Mouse (Mus musculus) intestine, embryonic 16.5 days (tissue): ENCODE measurements at regions not wholly inside any gene's neighbourhood (a gene's known extent, or its start where the extent isn't known, plus 50 kb on each side); places are given as distances from the start of the nearest gene placed in this dataset.

Source experiments
- ATAC-seq: fragments of 200-750 bp; cut with Nextera tagmentation; 2 replicates; pipeline ENCODE4 v1.8.0; 2017; ENCODE audit warnings: moderate TSS enrichment, moderate library complexity
- H3K27ac ChIP-seq: fragments of 300-500 bp; sonication (generic); 2 replicates; pipeline ENCODE4 v1.5.1; 2014; ENCODE audit warnings: mild to moderate bottlenecking, low read length
- H3K27me3 ChIP-seq: fragments of 300-500 bp; sonication (generic); replicated peaks from 2 replicates; pipeline ENCODE4 v1.6.1; 2014; ENCODE audit warnings: low read length, control low read depth, mixed read lengths; ENCODE audit not compliant: control insufficient read depth, insufficient read depth
- H3K36me3 ChIP-seq: fragments of 300-500 bp; sonication (generic); 2 replicates; pipeline ENCODE4 v1.6.1; 2014; ENCODE audit warnings: low read length, control low read depth; ENCODE audit not compliant: control insufficient read depth, insufficient read depth
- H3K4me1 ChIP-seq: fragments of 300-500 bp; sonication (generic); 2 replicates; pipeline ENCODE4 v1.6.1; 2014; ENCODE audit warnings: low read length, control low read depth, mixed read lengths; ENCODE audit not compliant: control insufficient read depth, insufficient read depth
- H3K4me2 ChIP-seq: fragments of 300-500 bp; sonication (generic); 2 replicates; pipeline ENCODE4 v1.6.1; 2014; ENCODE audit warnings: low read depth, low read length, control low read depth
- H3K4me3 ChIP-seq: fragments of 300-500 bp; sonication (generic); 2 replicates; pipeline ENCODE4 v1.5.1; 2014; ENCODE audit warnings: mild to moderate bottlenecking, low read length
- H3K9ac ChIP-seq: fragments of 300-500 bp; sonication (generic); 2 replicates; pipeline ENCODE4 v1.6.1; 2014; ENCODE audit warnings: low read depth, low read length
- H3K9me3 ChIP-seq: fragments of 300-500 bp; sonication (generic); 2 replicates; pipeline ENCODE4 v1.6.1; 2016; ENCODE audit warnings: low read length, control low read depth; ENCODE audit not compliant: control insufficient read depth
- WGBS: fragments of 180-500 bp; shearing (Covaris S2); extraction: QIAGEN DNeasy Blood & Tissue Kit; methylation state at CpG from one replicate; pipeline ENCODE4 v1.1.7; 2014; 5-methylcytosine and 5-hydroxymethylcytosine counted together

DNA sequence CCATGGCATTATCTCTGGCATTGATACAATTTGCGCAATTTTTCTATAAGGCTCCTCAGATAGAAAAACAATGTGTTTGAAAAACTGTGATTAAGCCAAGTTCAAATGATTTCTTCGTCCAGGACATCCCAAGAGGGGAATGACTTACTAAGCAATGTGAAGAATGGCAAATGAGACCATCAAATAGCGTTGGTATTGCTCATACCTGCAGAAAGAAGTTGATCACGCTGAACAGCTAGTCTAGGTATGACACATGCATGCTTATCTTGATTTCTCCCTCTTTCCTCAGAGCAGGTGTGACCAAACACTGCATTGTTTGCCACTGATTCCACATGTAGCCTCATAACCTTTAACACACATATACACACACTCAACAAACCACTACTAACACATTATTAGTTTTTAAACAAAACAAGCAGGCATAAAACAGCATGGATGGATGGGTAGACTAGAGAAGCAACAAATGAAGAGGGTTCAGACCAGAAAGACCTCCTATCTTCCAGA, 89.1 kb upstream of the Slc44a1 start:
- Histone ChIP-seq H3K27me3 (no peaks in the 10 kb centered on the region), H3K27ac (no peak overlapping the region), H3K9ac (no peak overlapping the region), H3K36me3 (no peaks in the 10 kb centered on the region), H3K4me3 (no peak overlapping the region), H3K4me2 (no peak overlapping the region), H3K4me1 (no peaks in the 10 kb centered on the region), H3K9me3 (no peaks in the 10 kb centered on the region)
- 90% methylated on average over 4 of the region's 4 CpGs for WGBS
- ATAC-seq, result no peak

DNA sequence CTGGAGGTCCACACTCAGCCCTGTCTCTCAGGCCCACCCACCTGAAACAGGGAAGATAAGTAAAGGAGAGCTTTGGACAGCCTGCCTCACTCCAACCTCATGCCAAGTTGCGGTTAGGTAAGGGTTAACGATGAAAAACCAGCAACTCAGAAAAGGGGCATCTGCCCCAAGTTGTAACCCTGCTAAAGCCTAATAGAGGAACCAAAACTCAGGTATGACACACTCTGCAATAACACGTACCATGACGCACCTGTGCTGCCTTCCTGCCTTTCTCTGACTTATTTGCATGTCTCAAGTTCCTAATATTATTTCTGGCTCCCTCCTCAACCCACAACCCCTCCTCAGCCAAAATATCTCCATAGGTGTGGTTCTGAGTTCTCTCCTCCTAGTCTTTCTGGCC, 94.9 kb upstream of the Slc44a1 start:
- Histone ChIP-seq H3K27ac (no peak overlapping the region), H3K27me3 (no peaks in the 10 kb centered on the region), H3K9me3 (no peaks in the 10 kb centered on the region), H3K4me3 (no peak overlapping the region), H3K4me2 (no peak overlapping the region), H3K9ac (no peak overlapping the region), H3K36me3 (no peaks in the 10 kb centered on the region), H3K4me1 (no peaks in the 10 kb centered on the region)
- 99% methylated on average over 4 of the region's 4 CpGs for WGBS
- no peak for ATAC-seq

DNA sequence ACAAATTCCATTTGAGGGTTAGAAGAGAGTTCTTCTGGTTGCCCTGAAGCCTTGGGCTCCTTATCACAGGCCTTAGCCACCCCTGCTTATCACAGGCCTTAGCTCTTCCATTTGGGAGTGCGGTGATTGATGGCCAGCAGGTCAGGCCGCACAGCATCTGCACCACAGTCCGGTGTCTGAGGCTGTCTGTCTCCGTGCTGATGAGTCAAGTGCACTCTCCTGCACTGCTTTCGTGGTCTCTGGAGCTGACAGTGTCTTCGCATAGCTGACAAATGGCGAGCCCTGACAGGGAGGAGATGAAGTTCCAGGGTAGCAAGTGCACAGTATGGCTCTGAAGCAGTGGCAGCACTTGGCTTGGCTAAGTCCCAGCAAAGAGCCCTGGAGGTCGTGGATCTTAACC, 95.7 kb upstream of the Slc44a1 start:
- no peaks in the 10 kb centered on the region for H3K9me3 ChIP-seq
- no peaks in the 10 kb centered on the region for H3K4me1 ChIP-seq
- no peak overlapping the region for H3K4me2 ChIP-seq
- no peak overlapping the region for H3K4me3 ChIP-seq
- no peaks in the 10 kb centered on the region for H3K36me3 ChIP-seq
- WGBS, result 55% methylated on average over 8 of the region's 8 CpGs
- H3K27ac ChIP-seq, result no peak overlapping the region
- no peak overlapping the region for H3K9ac ChIP-seq
- H3K27me3 ChIP-seq, result no peaks in the 10 kb centered on the region
- ATAC-seq, result no peak

DNA sequence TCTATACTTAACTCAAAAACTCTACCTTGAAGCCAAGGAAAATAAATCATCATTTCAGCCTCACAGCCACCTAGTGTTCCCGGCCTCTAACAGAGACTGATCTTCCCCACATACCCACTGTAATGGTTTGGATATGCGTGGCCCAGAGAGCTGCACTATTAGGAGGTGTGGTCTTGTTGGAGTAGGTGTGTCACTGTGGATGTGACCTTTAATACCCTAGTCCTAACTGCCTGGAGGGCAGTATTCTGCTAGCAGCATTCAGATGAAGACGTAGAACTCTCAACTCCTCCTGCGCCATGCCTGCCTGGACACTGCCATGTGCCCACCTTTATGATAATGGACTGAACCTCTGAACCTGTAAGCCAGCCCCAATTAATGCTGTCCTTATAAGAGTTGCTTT, 99.0 kb upstream of the Slc44a1 start:
- Histone ChIP-seq H3K27ac (no peak overlapping the region), H3K27me3 (no peaks in the 10 kb centered on the region), H3K9ac (no peak overlapping the region), H3K36me3 (no peaks in the 10 kb centered on the region), H3K4me1 (no peaks in the 10 kb centered on the region), H3K4me2 (no peak overlapping the region), H3K9me3 (no peaks in the 10 kb centered on the region), H3K4me3 (no peak overlapping the region)
- ATAC-seq, result no peak
- 91% methylated on average over 4 of the region's 4 CpGs for WGBS

DNA sequence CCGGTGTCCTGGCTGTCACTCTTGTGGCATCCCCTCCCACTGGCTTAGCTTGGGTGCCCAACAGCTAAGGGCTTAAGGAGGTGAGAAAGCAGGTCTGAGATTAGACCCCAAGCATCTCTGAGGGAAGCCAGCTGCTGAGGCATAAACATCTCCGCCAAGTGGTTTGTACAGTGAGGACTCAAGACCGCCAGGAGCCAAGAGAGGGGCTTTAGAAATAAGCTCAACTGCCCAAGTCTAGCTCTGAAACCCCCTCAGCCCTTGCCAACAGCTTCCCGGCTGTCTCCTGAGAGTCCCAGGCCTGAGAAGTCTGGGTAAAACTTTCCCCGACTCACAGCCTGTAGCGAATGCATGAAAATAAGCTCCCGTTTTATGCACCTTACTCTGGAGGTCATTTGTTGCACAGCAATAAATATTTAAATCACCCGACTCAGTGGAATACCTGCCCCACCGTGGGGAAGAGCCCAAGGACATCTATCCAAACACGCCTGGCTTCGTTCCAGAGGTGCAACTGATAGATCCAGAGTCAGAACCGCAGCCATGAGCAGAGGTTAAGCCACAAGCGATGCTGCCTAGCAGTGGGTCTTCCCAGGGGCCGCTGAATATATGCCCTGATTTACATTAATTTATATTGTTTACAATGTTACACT, 100.1 kb upstream of the Slc44a1 start:
- no peak for ATAC-seq
- no peaks in the 10 kb centered on the region for H3K4me1 ChIP-seq

DNA sequence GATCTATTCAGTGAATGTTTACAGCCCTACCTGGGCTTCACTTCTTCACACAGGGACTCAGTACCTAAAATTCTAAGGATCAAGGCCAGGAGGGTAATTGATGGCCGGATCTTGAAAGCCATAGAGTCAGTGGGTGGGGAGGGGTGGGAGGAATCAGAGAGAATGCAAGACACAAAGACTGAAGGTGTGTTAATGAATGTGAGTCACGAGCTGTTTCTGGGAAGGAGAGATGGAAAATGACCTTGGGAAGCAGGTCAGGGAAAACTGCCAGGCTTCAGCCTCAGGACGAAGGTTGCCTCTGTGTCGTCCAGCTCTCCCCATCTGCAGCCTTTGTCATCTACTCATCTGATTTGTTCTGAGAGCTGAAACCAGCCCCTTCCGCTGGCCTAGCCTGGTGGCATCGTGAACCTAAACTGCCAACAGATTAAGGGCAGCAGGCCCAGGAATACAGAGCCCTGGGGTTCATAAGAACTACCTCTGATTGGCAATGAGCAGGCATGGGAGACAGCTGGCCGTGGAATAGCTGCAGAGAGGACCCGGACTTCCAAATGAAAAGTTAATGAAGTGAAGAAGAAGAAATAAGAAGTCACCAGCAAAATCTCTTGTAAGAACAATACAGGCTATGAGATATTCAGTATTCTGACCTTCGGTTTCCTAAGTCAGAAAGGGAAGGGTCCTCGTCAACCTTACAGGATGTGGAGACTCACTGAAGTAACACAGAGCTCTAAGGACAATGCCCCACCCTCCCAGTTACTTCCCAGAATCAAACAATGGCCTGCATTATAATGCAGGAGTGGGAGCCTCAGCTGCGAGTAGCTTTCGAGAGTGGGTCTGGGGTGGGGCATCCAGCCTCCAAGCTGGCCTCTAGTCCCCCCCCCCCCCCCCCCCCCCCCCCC, 100.8 kb upstream of the Slc44a1 start:
- no peaks in the 10 kb centered on the region for H3K9me3 ChIP-seq
- H3K27me3 ChIP-seq, result no peaks in the 10 kb centered on the region
- H3K27ac ChIP-seq, result 0 out of 2 replicates have a peak overlapping the region, but pooled peaks have one; percentile 13
- 58% methylated on average over 12 of the region's 12 CpGs for WGBS
- H3K4me2 ChIP-seq, result no peak overlapping the region
- H3K36me3 ChIP-seq, result no peaks in the 10 kb centered on the region
- H3K4me3 ChIP-seq, result no peak overlapping the region
- H3K4me1 ChIP-seq, result no peaks in the 10 kb centered on the region
- ATAC-seq, result no peak
- no peak overlapping the region for H3K9ac ChIP-seq

More for the DNA sequence above, 100.1 kb upstream of the Slc44a1 start:
- H3K27me3 ChIP-seq, result no peaks in the 10 kb centered on the region
- no peak overlapping the region for H3K4me2 ChIP-seq
- H3K27ac ChIP-seq, result no peak overlapping the region
- no peaks in the 10 kb centered on the region for H3K36me3 ChIP-seq
- WGBS, result 66% methylated on average over 13 of the region's 14 CpGs
- no peaks in the 10 kb centered on the region for H3K9me3 ChIP-seq
- H3K4me3 ChIP-seq, result no peak overlapping the region
- no peak overlapping the region for H3K9ac ChIP-seq

DNA sequence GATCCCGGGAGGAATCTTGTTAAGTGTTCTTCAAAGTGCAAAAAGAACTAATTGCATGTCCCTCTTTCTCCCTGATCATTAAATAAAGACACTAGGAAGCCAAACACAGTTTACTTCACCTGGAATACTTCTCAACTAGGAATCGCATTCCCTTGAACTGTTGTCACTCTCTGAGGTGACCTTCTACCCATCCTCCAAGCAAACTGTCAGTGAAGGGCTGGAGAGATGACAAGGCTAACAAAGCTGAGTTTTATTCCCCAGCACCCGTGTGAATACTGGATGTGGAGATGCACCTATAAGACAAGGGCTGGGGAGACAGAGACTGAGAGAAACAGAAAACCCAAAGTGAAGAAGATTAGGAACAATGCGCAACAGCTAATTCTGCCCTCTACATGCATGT, 101.7 kb upstream of the Slc44a1 start:
- H3K27ac ChIP-seq, result no peak overlapping the region
- ATAC-seq, result no peak
- no peaks in the 10 kb centered on the region for H3K9me3 ChIP-seq
- H3K36me3 ChIP-seq, result no peaks in the 10 kb centered on the region
- 73% methylated on average over 4 of the region's 4 CpGs for WGBS
- no peak overlapping the region for H3K4me2 ChIP-seq
- no peaks in the 10 kb centered on the region for H3K4me1 ChIP-seq
- H3K4me3 ChIP-seq, result no peak overlapping the region
- H3K27me3 ChIP-seq, result no peaks in the 10 kb centered on the region
- H3K9ac ChIP-seq, result no peak overlapping the region

DNA sequence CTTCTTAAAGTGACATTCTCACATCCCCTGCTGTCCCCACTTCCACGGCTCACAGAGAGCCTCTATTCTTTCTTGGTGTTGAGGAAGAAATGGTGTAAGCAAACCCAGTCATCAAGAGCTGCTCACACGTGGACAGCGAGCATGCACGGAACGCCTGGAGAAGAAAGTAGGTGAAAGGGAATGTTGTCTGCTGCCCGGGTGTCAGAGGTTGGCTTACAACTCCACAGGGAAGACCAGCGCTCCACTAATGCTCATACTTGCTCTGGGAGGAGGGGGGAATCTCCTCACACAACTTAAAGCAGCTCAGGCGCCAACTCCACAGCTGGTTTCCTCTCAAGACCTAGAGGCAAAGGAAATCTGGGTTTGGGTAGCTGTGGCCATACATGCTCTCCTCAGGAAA, 102.4 kb upstream of the Slc44a1 start:
- WGBS, result 47% methylated on average over 8 of the region's 8 CpGs
- H3K4me2 ChIP-seq, result no peak overlapping the region

DNA sequence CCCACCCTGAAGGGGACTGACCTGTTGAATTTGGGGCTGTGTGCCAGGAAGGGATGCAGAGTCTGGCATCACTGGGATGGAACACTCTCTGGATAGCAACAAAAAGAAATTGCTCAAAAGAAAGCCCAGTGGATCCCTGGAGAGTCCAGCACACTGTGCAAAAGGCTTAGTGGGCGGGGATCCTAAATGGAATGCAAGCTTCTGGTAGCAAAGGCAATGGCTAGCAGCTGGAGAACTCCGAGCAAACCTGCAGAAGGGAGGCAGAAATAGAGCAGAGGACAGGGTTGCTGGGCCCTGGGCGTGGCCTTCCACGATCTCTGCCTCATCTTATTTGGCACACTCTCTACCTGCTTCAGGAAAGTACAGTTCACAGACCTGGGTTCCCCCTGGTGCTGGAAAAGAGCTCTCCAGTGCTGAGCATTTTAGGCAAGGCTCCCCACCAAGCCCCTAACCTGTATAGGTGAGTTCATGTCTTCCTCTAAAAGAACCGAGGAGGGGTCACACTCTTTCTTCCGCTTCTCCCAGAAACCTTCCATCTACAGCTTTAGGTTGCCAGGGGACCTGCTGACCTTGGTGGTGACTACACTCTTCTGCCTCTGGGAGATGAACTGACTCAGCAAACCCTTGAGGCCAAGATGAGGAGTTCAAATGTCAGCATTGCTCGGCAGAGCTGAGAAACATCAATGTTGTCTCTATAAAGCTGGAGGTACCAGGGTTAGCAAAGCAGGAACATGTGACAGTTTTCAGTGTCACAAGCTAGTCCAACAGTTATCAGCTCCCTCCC, 112.6 kb upstream of the Slc44a1 start:
- no peak overlapping the region for H3K4me3 ChIP-seq
- 66% methylated on average over 7 of the region's 7 CpGs for WGBS
- no peaks in the 10 kb centered on the region for H3K9me3 ChIP-seq
- no peaks in the 10 kb centered on the region for H3K27me3 ChIP-seq
- no peak overlapping the region for H3K4me2 ChIP-seq
- H3K27ac ChIP-seq, result no peak overlapping the region
- H3K36me3 ChIP-seq, result no peaks in the 10 kb centered on the region
- no peak overlapping the region for H3K9ac ChIP-seq
- ATAC-seq, result no peak
- no peaks in the 10 kb centered on the region for H3K4me1 ChIP-seq

More for the DNA sequence above, 102.4 kb upstream of the Slc44a1 start:
- H3K27ac ChIP-seq, result no peak overlapping the region
- no peaks in the 10 kb centered on the region for H3K36me3 ChIP-seq
- no peaks in the 10 kb centered on the region for H3K27me3 ChIP-seq
- H3K9me3 ChIP-seq, result no peaks in the 10 kb centered on the region
- no peak overlapping the region for H3K4me3 ChIP-seq
- ATAC-seq, result no peak
- H3K9ac ChIP-seq, result no peak overlapping the region
- H3K4me1 ChIP-seq, result no peaks in the 10 kb centered on the region
